Comparison of ENCODE assay signal across 9 mouse cellular contexts in genomic region chr10:96955776-96956448, GRCm38 (mm10).
DNase-seq lines count a peak whose midpoint lies in the region; ATAC-seq lines count a peak whose summit lies in the region.
"Had no signal": no experiment of that assay in that cellular context is flagged by ENCODE, and none has a peak within 500 bp of the region (broad histone marks: within the 10 kb centered on the region; RNA-seq: fewer than 3 reads in every experiment).

No protein-coding gene starts in this region.

- H3K27me3 ChIP-seq in hindbrain, embryonic 14.5 days (ENCODE audit: control insufficient read depth, insufficient read depth, low read length) = no peaks in the 10 kb centered on the region

- H3K4me2 ChIP-seq in hindbrain, embryonic 14.5 days (replicated peaks) = peak overlapping the region; percentile 38

- H3K9me3 ChIP-seq in hindbrain, embryonic 14.5 days (ENCODE audit: control insufficient read depth, low read length) = no peaks in the 10 kb centered on the region

- peak; percentile 15 to 16 for DNase-seq in left cerebral cortex, adult 9 months (ENCODE audit: low spot score in 2 of 2)
- no peak for DNase-seq in left cerebral cortex, postnatal 36 days (ENCODE audit: low spot score in 2 of 2)
- DNase-seq in cerebellum, postnatal 10 days = peak; percentile 7 to 32
- peak; percentile 49 for DNase-seq in hindbrain, embryonic 14.5 days (ENCODE audit: low spot score)
- DNase-seq in retina, embryonic 14.5 days (ENCODE audit: low spot score) = peak; percentile 56
- DNase-seq in thymus, postnatal 25 days = no peak
- no peak for DNase-seq in heart, postnatal 36 days
- no peak for DNase-seq in adrenal gland, adult (ENCODE audit: inconsistent age in 2 of 2, low spot score in 1 of 2)

- H3K27ac ChIP-seq in hindbrain, embryonic 14.5 days = peak overlapping the region; percentile 72

- intact Hi-C loops in left cerebral cortex, postnatal 36 days (cut with DNase I) = loop anchor here (10.0 kb wide), 2 partner anchors 201 to 359 kb away; no protein-coding TSS in a partner anchor
- intact Hi-C loops in heart, postnatal 36 days (cut with DNase I) = no loop called here

- H3K4me1 ChIP-seq in hindbrain, embryonic 14.5 days (replicated peaks; ENCODE audit: control insufficient read depth, insufficient read depth, low read length) = peaks cover 24% of the 10 kb centered on the region

- H3K9ac ChIP-seq in hindbrain, embryonic 14.5 days = peak overlapping the region; percentile 6

- 9% methylated on average over 16 of the region's 16 CpGs for WGBS in hindbrain, embryonic 14.5 days

- no peak overlapping the region for H3K4me3 ChIP-seq in hindbrain, embryonic 14.5 days (replicated peaks; ENCODE audit: low read length)

- peak; percentile 78 for ATAC-seq in hindbrain, embryonic 14.5 days (ENCODE audit: low FRiP score)

- H3K36me3 ChIP-seq in hindbrain, embryonic 14.5 days (replicated peaks; ENCODE audit: control insufficient read depth, insufficient read depth) = no peaks in the 10 kb centered on the region
- H3K36me3 ChIP-seq: G1E had no signal

Comparison
In these comparisons a context has a peak if more than half of its experiments do, and no peak if none do; other contexts are left out.
1. DNase-seq: peak in left cerebral cortex, adult 9 months (2 of 2), cerebellum, postnatal 10 days (2 of 2), hindbrain, embryonic 14.5 days (single experiment) and retina, embryonic 14.5 days (single experiment); none in left cerebral cortex, postnatal 36 days (0 of 2), thymus, postnatal 25 days (single experiment), heart, postnatal 36 days (0 of 2) and adrenal gland, adult (0 of 2).